Mouse (Mus musculus): ENCODE results near the gene Nuak1. TPM values are rescaled to one million over a fixed set of nuclear protein-coding genes. Genes with fewer than 3 reads are reported as not detected.

Gene Nuak1
- polyA plus RNA-seq, 1 experiment from 2014 or later, result 2.3 TPM

DNA sequence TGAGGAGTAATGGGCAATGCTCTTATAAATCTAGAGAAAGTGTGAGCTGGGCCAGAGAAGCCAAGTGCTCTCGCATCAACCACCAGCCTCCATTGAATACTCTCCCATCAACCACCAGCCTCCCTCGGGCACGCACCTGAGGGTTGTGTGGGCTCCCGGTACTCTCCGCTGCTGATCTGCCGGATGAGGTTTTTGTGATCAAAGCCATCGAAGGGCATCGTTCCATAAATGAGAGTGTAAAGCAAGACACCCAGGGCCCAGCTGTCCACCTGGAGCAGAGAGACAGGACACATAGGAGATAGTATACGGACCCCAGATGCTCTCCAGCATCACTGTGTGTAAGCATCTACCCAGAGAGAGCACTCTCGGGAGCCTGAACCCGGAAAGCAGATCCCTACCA is 62.4 kb downstream of the Nuak1 start:
- no peaks in the 10 kb centered on the region for H3K27me3 ChIP-seq (replicated peaks)
- peaks cover 25% of the 10 kb centered on the region for H3K4me1 ChIP-seq
- H3K9me3 ChIP-seq, result no peaks in the 10 kb centered on the region
- no peak for ATAC-seq (ENCODE audit: extremely low read depth, insufficient number of reproducible peaks, low FRiP score, low TSS enrichment)
- WGBS, result 87% methylated on average over 11 of the region's 11 CpGs
- no peak overlapping the region for H3K9ac ChIP-seq
- peaks cover 70% of the 10 kb centered on the region for H3K36me3 ChIP-seq
- H3K27ac ChIP-seq (replicated peaks), result no peak overlapping the region
- no peak overlapping the region for H3K4me3 ChIP-seq
- no peak overlapping the region for H3K4me2 ChIP-seq

DNA sequence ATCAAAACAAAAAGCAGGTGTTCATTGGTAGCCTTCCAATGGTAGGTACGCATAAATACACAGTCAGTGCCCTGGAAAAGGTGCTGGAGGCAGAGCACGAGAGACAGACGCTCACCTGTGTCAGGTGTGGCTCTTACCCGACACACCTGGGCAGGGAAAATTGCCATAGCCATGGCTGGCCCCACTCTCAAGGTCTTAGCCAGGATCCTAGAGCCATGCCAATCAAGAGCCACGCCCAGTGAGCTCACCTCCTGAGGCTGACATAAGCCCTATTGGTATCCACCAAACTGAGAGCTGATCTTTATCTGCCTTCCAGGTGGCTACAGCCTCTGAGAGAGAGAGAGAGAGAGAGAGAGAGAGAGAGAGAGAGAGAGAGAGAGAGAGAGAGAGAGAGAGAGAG is 64.1 kb downstream of the Nuak1 start:
- no peak overlapping the region for H3K4me3 ChIP-seq
- H3K27me3 ChIP-seq (replicated peaks), result no peaks in the 10 kb centered on the region
- ATAC-seq (ENCODE audit: extremely low read depth, insufficient number of reproducible peaks, low FRiP score, low TSS enrichment), result no peak
- 85% methylated on average over 5 of the region's 5 CpGs for WGBS
- H3K9ac ChIP-seq, result no peak overlapping the region
- no peak overlapping the region for H3K27ac ChIP-seq (replicated peaks)
- H3K4me2 ChIP-seq, result no peak overlapping the region
- peaks cover 27% of the 10 kb centered on the region for H3K4me1 ChIP-seq
- H3K36me3 ChIP-seq, result peaks cover 77% of the 10 kb centered on the region
- H3K9me3 ChIP-seq, result no peaks in the 10 kb centered on the region

DNA sequence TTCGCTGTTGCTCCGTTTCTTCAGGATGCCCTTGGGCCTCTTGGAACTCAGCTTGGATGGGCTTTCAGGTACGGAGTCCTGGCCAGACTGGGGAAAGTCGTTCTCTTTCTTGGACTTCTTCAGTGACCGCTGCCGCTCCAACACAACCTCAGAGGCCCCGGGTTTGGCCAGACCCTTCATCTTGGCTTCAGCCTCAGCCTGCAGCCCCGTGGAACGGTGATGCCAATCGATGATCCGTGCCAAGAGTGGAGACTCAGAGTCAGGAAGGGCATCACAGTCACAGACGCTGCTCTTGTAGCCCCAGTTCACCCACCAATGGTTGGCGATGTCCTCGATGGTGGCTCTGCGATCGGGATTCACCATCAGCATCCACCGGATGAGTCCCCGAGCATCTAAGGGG is 65.4 kb downstream of the Nuak1 start:
- H3K36me3 ChIP-seq, result peaks cover 77% of the 10 kb centered on the region
- H3K4me2 ChIP-seq, result no peak overlapping the region
- H3K4me3 ChIP-seq, result no peak overlapping the region
- no peak for ATAC-seq (ENCODE audit: extremely low read depth, insufficient number of reproducible peaks, low FRiP score, low TSS enrichment)
- WGBS, result 90% methylated on average over 18 of the region's 18 CpGs
- no peak overlapping the region for H3K9ac ChIP-seq
- H3K4me1 ChIP-seq, result peaks cover 27% of the 10 kb centered on the region
- no peaks in the 10 kb centered on the region for H3K27me3 ChIP-seq (replicated peaks)
- H3K27ac ChIP-seq (replicated peaks), result no peak overlapping the region
- no peaks in the 10 kb centered on the region for H3K9me3 ChIP-seq

DNA sequence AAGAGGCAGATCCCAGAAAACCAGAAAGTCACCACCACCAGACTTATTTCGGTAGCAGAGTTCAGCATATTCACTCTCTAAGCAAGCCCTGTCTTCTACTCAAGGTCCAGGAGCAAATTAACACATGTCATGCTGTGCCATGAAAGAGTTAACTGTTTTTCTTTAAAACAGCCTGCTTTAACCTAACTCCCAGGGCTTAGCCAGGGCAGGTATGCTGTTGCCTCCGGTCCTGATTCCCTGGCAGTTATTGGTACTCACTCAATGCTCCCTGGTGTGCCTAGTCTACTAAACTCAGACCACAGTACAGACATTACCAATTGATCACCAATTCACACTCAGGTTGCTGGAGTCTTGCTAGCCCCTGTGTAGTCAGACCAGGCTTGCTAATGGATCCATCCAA is 66.9 kb downstream of the Nuak1 start:
- Histone ChIP-seq H3K27ac (replicated peaks) (no peak overlapping the region), H3K36me3 (peaks cover 75% of the 10 kb centered on the region), H3K27me3 (replicated peaks) (no peaks in the 10 kb centered on the region)

GRCm38 (mm10) chr10:84372161-84373095 is 68.0 kb downstream of the Nuak1 start:
- WGBS, result 35% methylated on average over 18 of the region's 18 CpGs
- no peaks in the 10 kb centered on the region for H3K9me3 ChIP-seq
- H3K36me3 ChIP-seq, result peaks cover 65% of the 10 kb centered on the region
- H3K27ac ChIP-seq (replicated peaks), result peak overlapping the region; percentile 15; the same call in 1 of the 2 replicates
- H3K4me2 ChIP-seq, result peak overlapping the region; percentile 4; the same call in 1 of the 2 replicates
- H3K27me3 ChIP-seq (replicated peaks), result no peaks in the 10 kb centered on the region
- H3K9ac ChIP-seq, result peak overlapping the region; percentile 50
- H3K4me1 ChIP-seq, result peaks cover 27% of the 10 kb centered on the region
- no peak for ATAC-seq (ENCODE audit: extremely low read depth, insufficient number of reproducible peaks, low FRiP score, low TSS enrichment)
- H3K4me3 ChIP-seq, result no peak overlapping the region

More for the DNA sequence above, 66.9 kb downstream of the Nuak1 start:
- ATAC-seq (ENCODE audit: extremely low read depth, insufficient number of reproducible peaks, low FRiP score, low TSS enrichment), result no peak
- H3K9ac ChIP-seq, result no peak overlapping the region
- peaks cover 27% of the 10 kb centered on the region for H3K4me1 ChIP-seq
- H3K9me3 ChIP-seq, result no peaks in the 10 kb centered on the region
- H3K4me3 ChIP-seq, result no peak overlapping the region
- no peak overlapping the region for H3K4me2 ChIP-seq
- WGBS, result 80% methylated on average over 2 of the region's 2 CpGs

GRCm38 (mm10) chr10:84371681-84372160 is 68.7 kb downstream of the Nuak1 start:
- peak overlapping the region; percentile 50 for H3K9ac ChIP-seq
- no peak overlapping the region for H3K27ac ChIP-seq (replicated peaks)
- no peak for ATAC-seq (ENCODE audit: extremely low read depth, insufficient number of reproducible peaks, low FRiP score, low TSS enrichment)
- peaks cover 61% of the 10 kb centered on the region for H3K36me3 ChIP-seq
- H3K9me3 ChIP-seq, result no peaks in the 10 kb centered on the region
- H3K4me1 ChIP-seq, result peaks cover 27% of the 10 kb centered on the region
- H3K4me2 ChIP-seq, result peak overlapping the region; percentile 4; the same call in 1 of the 2 replicates
- no peaks in the 10 kb centered on the region for H3K27me3 ChIP-seq (replicated peaks)
- WGBS, result 37% methylated on average over 10 of the region's 10 CpGs
- no peak overlapping the region for H3K4me3 ChIP-seq

- Histone ChIP-seq H3K27me3 (replicated peaks) (no peaks in the 10 kb centered on the region), H3K9me3 (no peaks in the 10 kb centered on the region), H3K9ac (no peak overlapping the region), H3K36me3 (peaks cover 57% of the 10 kb centered on the region), H3K4me3 (no peak overlapping the region), H3K4me2 (no peak overlapping the region), H3K4me1 (peaks cover 27% of the 10 kb centered on the region), H3K27ac (replicated peaks) (no peak overlapping the region)
- ATAC-seq (ENCODE audit: extremely low read depth, insufficient number of reproducible peaks, low FRiP score, low TSS enrichment), result no peak
- WGBS, result 64% methylated on average over 4 of the region's 4 CpGs
These were observed 69.2 kb downstream of the Nuak1 start for GRCm38 (mm10) chr10:84371230-84371629.

GRCm38 (mm10) chr10:84369646-84370314 is 70.6 kb downstream of the Nuak1 start:
- H3K4me3 ChIP-seq, result no peak overlapping the region
- H3K27ac ChIP-seq (replicated peaks), result no peak overlapping the region
- no peak for ATAC-seq (ENCODE audit: extremely low read depth, insufficient number of reproducible peaks, low FRiP score, low TSS enrichment)
- H3K9ac ChIP-seq, result no peak overlapping the region
- no peaks in the 10 kb centered on the region for H3K27me3 ChIP-seq (replicated peaks)
- no peak overlapping the region for H3K4me2 ChIP-seq
- WGBS, result 56% methylated on average over 11 of the region's 11 CpGs
- peaks cover 45% of the 10 kb centered on the region for H3K36me3 ChIP-seq
- no peaks in the 10 kb centered on the region for H3K9me3 ChIP-seq
- peaks cover 27% of the 10 kb centered on the region for H3K4me1 ChIP-seq

DNA sequence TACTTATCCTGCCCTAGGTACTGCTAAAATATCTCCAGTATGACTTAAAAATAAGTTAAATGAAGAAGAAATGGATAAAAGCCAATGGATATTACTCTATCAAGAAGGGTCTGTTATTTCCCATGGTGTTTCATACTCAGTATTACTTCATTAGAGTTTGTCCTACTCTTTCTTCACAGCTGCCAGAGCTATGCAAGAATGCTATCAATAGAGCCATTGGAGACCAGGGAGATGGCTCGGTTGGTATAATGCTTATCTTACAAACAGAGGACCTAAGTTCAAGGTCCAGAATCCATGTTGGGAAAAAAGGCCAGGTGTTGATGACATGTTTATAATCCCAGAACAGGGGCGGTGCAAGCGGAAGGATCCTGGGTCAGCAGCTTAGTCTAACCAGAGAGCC is 72.2 kb downstream of the Nuak1 start:
- no peak overlapping the region for H3K9ac ChIP-seq
- no peak overlapping the region for H3K4me2 ChIP-seq
- no peak overlapping the region for H3K27ac ChIP-seq (replicated peaks)
- H3K27me3 ChIP-seq (replicated peaks), result no peaks in the 10 kb centered on the region
- H3K9me3 ChIP-seq, result no peaks in the 10 kb centered on the region
- H3K4me1 ChIP-seq, result peaks cover 19% of the 10 kb centered on the region
- ATAC-seq (ENCODE audit: extremely low read depth, insufficient number of reproducible peaks, low FRiP score, low TSS enrichment), result no peak
- 81% methylated on average over 3 of the region's 3 CpGs for WGBS
- H3K4me3 ChIP-seq, result no peak overlapping the region
- H3K36me3 ChIP-seq, result peaks cover 29% of the 10 kb centered on the region

GRCm38 (mm10) chr10:84365166-84365865 is 75.1 kb downstream of the Nuak1 start:
- Histone ChIP-seq H3K9me3 (no peaks in the 10 kb centered on the region), H3K4me3 (no peak overlapping the region), H3K9ac (no peak overlapping the region), H3K4me2 (no peak overlapping the region), H3K36me3 (peaks cover 11% of the 10 kb centered on the region), H3K27ac (replicated peaks) (no peak overlapping the region), H3K4me1 (no peaks in the 10 kb centered on the region), H3K27me3 (replicated peaks) (no peaks in the 10 kb centered on the region)
- no peak for ATAC-seq (ENCODE audit: extremely low read depth, insufficient number of reproducible peaks, low FRiP score, low TSS enrichment)
- WGBS, result 70% methylated on average over 7 of the region's 7 CpGs

DNA sequence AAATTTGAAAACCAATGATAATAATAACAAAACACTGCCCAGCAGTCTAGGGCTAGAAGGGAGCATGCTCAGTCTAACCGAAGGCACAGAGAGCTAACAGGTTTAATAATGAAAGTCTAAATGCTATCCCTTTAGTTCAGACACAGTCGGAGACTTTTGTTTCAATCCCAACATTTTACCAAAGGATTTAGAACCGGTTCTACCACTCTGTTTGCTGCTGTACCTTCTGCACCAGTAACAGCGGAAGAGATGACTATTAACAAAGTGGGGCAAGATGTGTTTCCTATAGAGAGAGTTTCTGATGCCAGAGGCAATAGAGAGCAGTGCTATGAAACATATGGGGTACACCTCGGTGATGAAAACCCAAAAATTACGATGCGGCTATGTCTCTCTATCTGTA is 76.6 kb downstream of the Nuak1 start:
- no peaks in the 10 kb centered on the region for H3K27me3 ChIP-seq (replicated peaks)
- H3K4me2 ChIP-seq, result no peak overlapping the region
- H3K27ac ChIP-seq (replicated peaks), result no peak overlapping the region
- no peak overlapping the region for H3K9ac ChIP-seq
- no peaks in the 10 kb centered on the region for H3K36me3 ChIP-seq
- H3K4me1 ChIP-seq, result no peaks in the 10 kb centered on the region
- no peak for ATAC-seq (ENCODE audit: extremely low read depth, insufficient number of reproducible peaks, low FRiP score, low TSS enrichment)
- no peaks in the 10 kb centered on the region for H3K9me3 ChIP-seq
- no peak overlapping the region for H3K4me3 ChIP-seq
- 87% methylated on average over 7 of the region's 7 CpGs for WGBS
